Mouse (Mus musculus) forebrain, postnatal 0 days (tissue): ENCODE measurements around the gene Mpv17l2. TPM values are rescaled to one million over a fixed set of nuclear protein-coding genes. Genes with fewer than 3 reads are reported as not detected.

Source experiments
- ATAC-seq: fragments of 200-750 bp; cut with Nextera tagmentation; 2 replicates; pipeline ENCODE4 v1.8.0; 2017; ENCODE audit warnings: mild to moderate bottlenecking, moderate library complexity
- DNase-seq: peaks from one replicate; pipeline ENCODE4 v3.0.0-alpha.2; 2015
- H3K27ac ChIP-seq: fragments of 300-500 bp; sonication (generic); 2 replicates; pipeline ENCODE4 v1.5.1; 2014; ENCODE audit warnings: low read depth, mild to moderate bottlenecking, antibody characterized with exemption, low read length, moderate library complexity, mixed read lengths
- H3K27me3 ChIP-seq: fragments of 300-500 bp; sonication (generic); 2 replicates; pipeline ENCODE4 v1.6.1; 2014; ENCODE audit warnings: mild to moderate bottlenecking, low read length, mixed read lengths; ENCODE audit not compliant: insufficient read depth
- H3K36me3 ChIP-seq: fragments of 300-500 bp; sonication (generic); 2 replicates; pipeline ENCODE4 v1.6.1; 2014; ENCODE audit warnings: mild to moderate bottlenecking, moderate library complexity; ENCODE audit not compliant: insufficient read depth
- H3K4me1 ChIP-seq: fragments of 300-500 bp; sonication (generic); 2 replicates; pipeline ENCODE4 v1.6.1; 2014; ENCODE audit warnings: antibody characterized with exemption; ENCODE audit not compliant: insufficient read depth
- H3K4me2 ChIP-seq: fragments of 300-500 bp; sonication (generic); 2 replicates; pipeline ENCODE4 v1.6.1; 2014; ENCODE audit warnings: low read depth, mild to moderate bottlenecking, moderate library complexity
- H3K4me3 ChIP-seq: fragments of 300-500 bp; sonication (generic); 2 replicates; pipeline ENCODE4 v1.5.1; 2014; ENCODE audit warnings: low read depth, low read length, mixed read lengths
- H3K9ac ChIP-seq: fragments of 300-500 bp; sonication (generic); 2 replicates; pipeline ENCODE4 v1.6.1; 2014; ENCODE audit warnings: mild to moderate bottlenecking
- H3K9me3 ChIP-seq: fragments of 300-500 bp; sonication (generic); 2 replicates; pipeline ENCODE4 v1.6.1; 2016; ENCODE audit warnings: low read length
- CTCF ChIP-seq: sonication (generic); IDR thresholded peaks from 2 replicates; pipeline ENCODE4 v1.5.1; 2016; ENCODE audit warnings: antibody characterized with exemption, control low read depth, low read depth
- WGBS: fragments of 180-500 bp; shearing (Covaris S2); extraction: QIAGEN DNeasy Blood & Tissue Kit; methylation state at CpG from one replicate; pipeline ENCODE4 v1.1.7; 2014; 5-methylcytosine and 5-hydroxymethylcytosine counted together
- polyA plus RNA-seq: library from polyadenylated mRNA; unstranded; fragments of >200 nt; fragmentation: Nextera tagmentation; extraction: Ambion mirVana; gene quantifications from 2 replicates; pipeline ENCODE4 v1.2.1, GENCODE M21; 2015
- total RNA-seq: library from RNA; depleted of rRNA; stranded (reverse); fragments of >200 nt; gene quantifications from 2 replicates; pipeline ENCODE4 v1.2.3, GENCODE M21; 2014

Mpv17l2 gene
- total and polyA plus RNA-seq, 2 experiments from 2014 or later: 39.9 to 60.4 TPM

DNA sequence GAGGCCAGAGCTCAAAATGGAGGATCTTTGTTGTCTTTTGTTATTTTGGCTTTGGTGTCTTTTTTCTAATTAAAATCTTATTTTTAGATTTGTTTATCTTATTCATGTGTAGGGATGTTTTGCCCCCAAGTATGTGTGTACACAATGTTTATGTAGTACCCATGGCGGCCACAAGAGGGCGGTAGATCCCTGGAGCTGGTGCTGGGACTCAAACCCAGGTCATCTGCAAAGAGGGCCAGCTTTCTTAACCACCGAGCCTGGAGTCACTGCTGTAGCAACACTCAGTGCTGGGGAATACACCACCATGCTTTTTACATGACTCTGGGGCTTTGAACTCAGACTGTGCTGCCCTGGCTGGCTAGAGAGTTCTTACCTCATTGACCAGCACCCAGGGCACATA lies 2.6 kb upstream of the Mpv17l2 start:
- ATAC-seq (no peak), DNase-seq (peak; percentile 41)
- H3K4me3 ChIP-seq: no peak overlapping the region
- no peaks in the 10 kb centered on the region; the same call in 1 of the 2 replicates for H3K27me3 ChIP-seq
- H3K4me2 ChIP-seq: no peak overlapping the region
- H3K36me3 ChIP-seq: peaks cover 19% of the 10 kb centered on the region
- peak; percentile 81 for TF ChIP-seq CTCF
- no peak overlapping the region for H3K27ac ChIP-seq
- H3K4me1 ChIP-seq: 0 out of 2 replicates have a peak, but pooled peaks cover 5% of the 10 kb centered on the region
- 5% methylated on average over 3 of the region's 3 CpGs for WGBS
- no peak overlapping the region for H3K9ac ChIP-seq
- no peaks in the 10 kb centered on the region for H3K9me3 ChIP-seq

DNA sequence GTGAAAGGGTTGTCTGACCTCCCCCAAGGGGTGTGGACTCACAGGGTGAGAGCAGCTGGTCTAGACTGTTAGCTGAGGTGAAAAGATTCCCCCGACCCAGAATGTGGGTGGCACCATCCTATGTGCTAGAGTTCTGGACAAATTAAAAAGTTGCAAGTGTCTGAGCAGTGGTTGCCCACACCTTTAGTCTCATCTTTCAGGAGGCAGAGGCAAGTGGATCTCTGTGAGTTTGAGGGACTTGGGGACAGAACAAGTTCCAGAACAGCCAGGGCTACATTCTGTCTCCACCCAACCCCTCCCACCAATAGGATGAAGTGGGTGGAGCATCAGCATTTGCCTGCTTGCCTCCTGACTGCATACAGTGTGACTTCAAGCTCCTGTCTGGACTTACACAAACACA lies 1.4 kb upstream of the Mpv17l2 start:
- Histone ChIP-seq H3K9me3 (no peaks in the 10 kb centered on the region), H3K9ac (no peak overlapping the region), H3K4me3 (no peak overlapping the region), H3K4me2 (no peak overlapping the region), H3K27me3 (no peaks in the 10 kb centered on the region; the same call in 1 of the 2 replicates), H3K4me1 (0 out of 2 replicates have a peak, but pooled peaks cover 5% of the 10 kb centered on the region), H3K27ac (no peak overlapping the region), H3K36me3 (peaks cover 19% of the 10 kb centered on the region)
- ATAC-seq (no peak), DNase-seq (no peak)
- no peak for TF ChIP-seq CTCF
- whole genome bisulfite sequencing: 85% methylated on average over 1 of the region's 1 CpGs

DNA sequence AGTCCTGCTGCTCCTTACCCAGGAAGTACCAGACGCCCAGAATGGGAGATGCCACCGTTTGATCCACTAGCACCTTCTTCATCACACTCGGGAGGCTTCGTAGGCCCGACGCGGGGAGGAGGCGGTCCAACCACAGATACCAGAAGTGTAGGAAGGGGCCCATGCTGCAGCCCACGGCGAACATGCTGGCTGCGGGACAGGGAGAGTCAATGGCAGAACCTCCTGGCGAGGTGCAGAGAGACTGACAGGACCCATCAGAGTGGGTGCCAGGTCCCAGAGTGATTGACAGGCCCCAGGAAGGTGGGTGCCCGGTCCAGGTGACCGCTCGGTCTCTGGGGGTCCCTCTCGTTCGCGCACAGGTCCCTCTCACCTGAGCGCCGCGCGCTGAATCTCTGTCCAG lies 396 bp downstream of the Mpv17l2 start:
- Histone ChIP-seq H3K36me3 (peaks cover 32% of the 10 kb centered on the region), H3K4me3 (peak overlapping the region; percentile 56), H3K9ac (peak overlapping the region; percentile 72), H3K27me3 (no peaks in the 10 kb centered on the region), H3K4me1 (peaks cover 4% of the 10 kb centered on the region), H3K4me2 (peak overlapping the region; percentile 98), H3K27ac (peak overlapping the region; percentile 73), H3K9me3 (no peaks in the 10 kb centered on the region)
- 1% methylated on average over 22 of the region's 22 CpGs for WGBS
- no peak for DNase-seq
- peak; percentile 3 for ATAC-seq
- TF ChIP-seq CTCF: no peak

DNA sequence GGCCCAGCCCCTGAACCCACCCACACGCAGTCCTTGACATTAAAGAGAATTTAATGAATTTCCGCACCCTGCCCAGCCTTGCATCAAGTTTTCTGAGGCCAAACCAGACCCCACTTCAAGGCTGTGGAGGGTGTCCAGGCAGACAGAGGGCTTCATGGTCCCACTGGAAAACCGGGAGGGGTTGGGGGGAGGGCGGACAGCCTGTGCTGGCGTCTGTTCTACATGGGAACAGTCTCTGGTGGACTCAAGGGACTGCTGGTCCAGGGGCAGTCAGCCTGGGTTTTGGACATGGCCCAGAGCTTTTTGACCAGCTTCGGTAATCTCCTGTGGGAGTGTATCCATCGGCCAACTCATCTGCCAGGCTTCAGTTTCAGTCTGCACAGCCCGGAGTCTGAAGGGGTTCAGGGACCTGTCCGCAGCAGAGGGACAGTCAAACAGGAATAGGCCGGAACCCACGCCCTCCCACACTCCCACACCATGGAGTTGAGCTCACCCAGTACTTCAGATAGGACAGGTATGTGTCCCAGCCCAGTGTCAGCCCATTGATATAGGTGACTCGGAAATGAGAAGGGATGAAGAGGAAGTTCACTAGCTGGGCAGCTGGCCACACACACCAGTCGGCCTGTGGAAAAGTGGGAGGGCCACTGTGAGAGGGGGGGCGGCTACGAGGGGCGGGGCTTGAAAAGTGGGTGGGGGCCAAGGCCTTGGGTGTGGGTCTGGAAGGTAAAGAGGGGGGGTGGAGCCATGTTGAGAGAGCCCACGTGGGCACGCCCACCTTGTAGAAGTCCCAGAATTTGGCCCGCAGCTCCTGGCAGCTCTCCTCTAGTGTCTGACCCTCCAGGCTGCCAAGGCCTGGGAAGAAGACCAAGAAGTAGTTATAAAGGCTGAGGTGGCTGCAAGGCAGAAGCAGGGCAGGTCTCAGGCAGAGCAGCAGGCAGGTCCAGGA lies 1.9 kb downstream of the Mpv17l2 start:
- Histone ChIP-seq H3K36me3 (peaks cover 32% of the 10 kb centered on the region), H3K9me3 (no peaks in the 10 kb centered on the region), H3K4me1 (peaks cover 7% of the 10 kb centered on the region), H3K4me2 (no peak overlapping the region; the same call in 1 of the 2 replicates), H3K27ac (no peak overlapping the region), H3K9ac (no peak overlapping the region), H3K27me3 (no peaks in the 10 kb centered on the region), H3K4me3 (no peak overlapping the region)
- DNase-seq: no peak
- TF ChIP-seq CTCF: no peak
- no peak for ATAC-seq
- WGBS: 60% methylated on average over 19 of the region's 19 CpGs

- 61% methylated on average over 7 of the region's 7 CpGs for WGBS
- ATAC-seq: no peak
- Histone ChIP-seq H3K27me3 (no peaks in the 10 kb centered on the region), H3K27ac (no peak overlapping the region), H3K9me3 (no peaks in the 10 kb centered on the region), H3K4me1 (peaks cover 7% of the 10 kb centered on the region), H3K4me2 (no peak overlapping the region), H3K9ac (no peak overlapping the region), H3K4me3 (no peak overlapping the region), H3K36me3 (peaks cover 32% of the 10 kb centered on the region)
- no peak for TF ChIP-seq CTCF
- DNase-seq: peak; percentile 52
Measured at GRCm38 (mm10) chr8:70758308-70758615, 2.5 kb downstream of the Mpv17l2 start.

DNA sequence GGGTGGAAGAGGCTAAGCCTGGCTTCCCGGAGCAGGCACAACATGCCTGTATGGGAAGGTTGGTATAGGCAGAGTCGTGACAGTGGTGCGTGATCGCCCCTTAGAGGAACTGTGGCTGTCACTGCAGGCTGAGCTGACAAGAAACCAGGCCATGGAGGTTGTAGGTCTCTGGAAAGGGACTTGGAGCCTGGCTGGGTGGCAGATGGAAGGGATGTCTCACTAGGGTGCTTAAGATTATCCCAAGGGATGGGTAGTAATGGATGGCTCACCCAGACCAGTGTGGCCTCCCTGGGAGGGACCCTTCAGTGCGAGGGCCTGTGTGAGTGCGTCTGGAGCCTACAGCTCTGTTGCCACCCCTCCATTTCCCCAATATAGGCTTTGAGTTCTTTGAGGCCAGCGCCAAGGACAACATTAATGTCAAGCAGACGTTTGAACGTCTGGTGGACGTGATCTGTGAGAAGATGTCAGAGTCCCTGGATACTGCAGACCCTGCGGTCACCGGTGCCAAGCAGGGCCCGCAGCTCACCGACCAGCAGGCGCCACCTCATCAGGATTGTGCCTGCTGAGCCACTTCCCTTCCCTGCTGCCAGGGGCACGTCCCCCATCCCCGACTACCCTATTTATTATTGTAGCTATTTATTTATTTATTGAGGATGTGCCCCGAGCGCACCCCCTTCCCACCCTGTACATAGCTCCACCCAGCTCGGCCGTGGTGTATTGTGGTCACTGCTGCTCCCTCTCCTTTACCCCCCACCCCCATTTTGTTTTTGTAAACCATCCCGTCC lies 3.0 kb downstream of the Mpv17l2 start:
- Histone ChIP-seq H3K27me3 (no peaks in the 10 kb centered on the region), H3K4me1 (peaks cover 7% of the 10 kb centered on the region), H3K9ac (no peak overlapping the region), H3K4me3 (no peak overlapping the region), H3K9me3 (no peaks in the 10 kb centered on the region), H3K27ac (peak overlapping the region; percentile 54), H3K36me3 (peaks cover 32% of the 10 kb centered on the region), H3K4me2 (no peak overlapping the region)
- 54% methylated on average over 22 of the region's 22 CpGs for WGBS
- peak; percentile 67 for TF ChIP-seq CTCF
- ATAC-seq (no peak), DNase-seq (peak; percentile 57)

DNA sequence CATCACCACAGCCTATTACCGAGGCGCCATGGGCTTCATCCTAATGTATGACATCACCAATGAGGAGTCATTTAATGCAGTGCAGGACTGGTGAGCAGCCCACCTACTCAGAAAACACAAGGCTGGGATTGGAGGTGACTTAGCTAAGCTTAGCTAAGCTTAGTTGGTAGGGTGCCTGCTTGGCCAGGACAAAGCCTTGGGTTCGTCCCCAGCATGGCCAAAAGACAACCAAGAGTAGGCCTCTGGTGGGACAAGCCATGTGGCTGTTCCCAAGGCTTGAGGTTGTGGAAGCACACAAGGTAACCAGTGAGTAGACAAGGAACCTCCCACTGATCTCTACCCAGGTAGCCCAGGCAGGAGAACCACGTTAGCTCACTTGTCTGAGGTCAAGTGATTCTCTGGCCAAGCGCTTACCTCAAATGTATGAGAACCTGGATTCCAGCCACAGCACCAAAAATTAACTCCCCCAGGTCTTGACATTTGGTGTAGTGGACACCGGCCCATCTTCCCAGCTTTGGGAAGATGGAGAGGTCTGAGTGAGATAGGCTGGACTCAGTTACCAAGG lies 4.2 kb downstream of the Mpv17l2 start:
- no peaks in the 10 kb centered on the region for H3K9me3 ChIP-seq
- no peak overlapping the region for H3K4me2 ChIP-seq
- H3K9ac ChIP-seq: no peak overlapping the region
- H3K4me1 ChIP-seq: peaks cover 7% of the 10 kb centered on the region
- H3K27ac ChIP-seq: no peak overlapping the region
- no peaks in the 10 kb centered on the region for H3K27me3 ChIP-seq
- no peak for ATAC-seq
- WGBS: 92% methylated on average over 6 of the region's 6 CpGs
- no peak overlapping the region for H3K4me3 ChIP-seq
- H3K36me3 ChIP-seq: peaks cover 32% of the 10 kb centered on the region
- no peak for TF ChIP-seq CTCF
- no peak for DNase-seq
